Mouse (Mus musculus) mesoderm, embryonic 11.5 days (tissue): ENCODE measurements around the gene Arhgef6.

ENCODE experiments used
- DNase-seq: peaks from one replicate; pipeline ENCODE4 v3.0.0-alpha.2; 2012; ENCODE audit warnings: low read depth, low spot score

Gene Arhgef6

GRCm38 (mm10) chrX:57338371-57339211 is at the start of gene Arhgef6:
TSS of gene Arhgef6 (minus strand) at chrX:57338729.
- DNase-seq, result no peak

GRCm38 (mm10) chrX:57380915-57381314 is 42.4 kb upstream of the Arhgef6 start:
- no peak for DNase-seq

- no peak for DNase-seq
Observed at GRCm38 (mm10) chrX:57378579-57378978, 40.0 kb upstream of the Arhgef6 start.

GRCm38 (mm10) chrX:57377096-57377495 is 38.6 kb upstream of the Arhgef6 start:
- no peak for DNase-seq

GRCm38 (mm10) chrX:57374029-57374428 is 35.5 kb upstream of the Arhgef6 start:
- no peak for DNase-seq

- DNase-seq, result no peak
Observed at GRCm38 (mm10) chrX:57373543-57373942, 35.0 kb upstream of the Arhgef6 start.

GRCm38 (mm10) chrX:57372965-57373364 is 34.4 kb upstream of the Arhgef6 start:
- no peak for DNase-seq

- no peak for DNase-seq
Observed at GRCm38 (mm10) chrX:57364891-57365569, 26.5 kb upstream of the Arhgef6 start.

GRCm38 (mm10) chrX:57359316-57359715 is 20.8 kb upstream of the Arhgef6 start:
- no peak for DNase-seq

GRCm38 (mm10) chrX:57339220-57339619 is 691 bp upstream of the Arhgef6 start:
- DNase-seq, result no peak

GRCm38 (mm10) chrX:57337582-57337981 is 947 bp downstream of the Arhgef6 start:
- no peak for DNase-seq

- DNase-seq, result no peak
Observed at GRCm38 (mm10) chrX:57336958-57337357, 1.6 kb downstream of the Arhgef6 start.

GRCm38 (mm10) chrX:57335313-57335712 is 3.2 kb downstream of the Arhgef6 start:
- no peak for DNase-seq

GRCm38 (mm10) chrX:57327668-57328338 is 10.7 kb downstream of the Arhgef6 start:
- no peak for DNase-seq

GRCm38 (mm10) chrX:57326487-57327221 is 11.9 kb downstream of the Arhgef6 start:
- no peak for DNase-seq

GRCm38 (mm10) chrX:57325861-57326461 is 12.6 kb downstream of the Arhgef6 start:
- no peak for DNase-seq

GRCm38 (mm10) chrX:57324891-57325290 is 13.6 kb downstream of the Arhgef6 start:
- no peak for DNase-seq

GRCm38 (mm10) chrX:57312066-57312465 is 26.5 kb downstream of the Arhgef6 start:
- no peak for DNase-seq

GRCm38 (mm10) chrX:57309993-57310392 is 28.5 kb downstream of the Arhgef6 start:
- DNase-seq, result no peak

GRCm38 (mm10) chrX:57306747-57307146 is 31.8 kb downstream of the Arhgef6 start:
- DNase-seq, result no peak

- DNase-seq, result no peak
Observed at GRCm38 (mm10) chrX:57304784-57305287, 33.7 kb downstream of the Arhgef6 start.
